Mouse (Mus musculus) bone marrow macrophage, adult 2 months (primary cell): ENCODE results near the gene Arhgap21.

ENCODE experiments used
- CTCF ChIP-seq: IDR thresholded peaks from 2 replicates; pipeline ENCODE4 v1.5.1; 2012; ENCODE audit warnings: low read depth, mild to moderate bottlenecking, low read length, moderate library complexity
- POLR2A ChIP-seq: IDR thresholded peaks from 2 replicates; pipeline ENCODE4 v1.6.1; 2012; ENCODE audit warnings: mild to moderate bottlenecking, low read depth, low read length, borderline replicate concordance

- TF ChIP-seq POLR2A, result no peak
- no peak for TF ChIP-seq CTCF
These were observed 85.4 kb downstream of the Arhgap21 start for GRCm38 (mm10) chr2:20883288-20883687.
